Mouse (Mus musculus) adrenal gland, postnatal 4 days (tissue): Measurements from ENCODE around the gene Rbm4b. TPM values are rescaled to one million over a fixed set of nuclear protein-coding genes. Genes with fewer than 3 reads are reported as not detected.

ENCODE experiments used
- DNase-seq, 2 experiments: peaks; one replicate each; pipeline ENCODE4 v3.0.0; 2021 to 2022; ENCODE audit warnings: low spot score in 2 of 2, mixed read lengths in 2 of 2
- long read RNA-seq, 2 experiments: library from polyadenylated mRNA; stranded (forward); transcript quantifications; one replicate each; pipeline ENCODE4 v2.0.0; 2021
- total RNA-seq, 2 experiments: library from RNA; stranded (reverse); gene quantifications; 2 replicates each; pipeline ENCODE4 v1.2.3; 2021

Gene Rbm4b
- total RNA-seq, result 10 to 100 TPM; 15.7 to 15.9 TPM
- long read RNA-seq, experiment 1, full-length matches to known transcripts, result 14 of 18 reads
- long read RNA-seq, experiment 1, partial matches to known transcripts, result 1 of 18 reads
- long read RNA-seq, experiment 1, other reads (novel, unspliced or antisense), result 3 of 18 reads
- long read RNA-seq, experiment 2, full-length matches to known transcripts, result 22 of 29 reads
- long read RNA-seq, experiment 2, partial matches to known transcripts, result 3 of 29 reads
- long read RNA-seq, experiment 2, other reads (novel, unspliced or antisense), result 4 of 29 reads

DNA sequence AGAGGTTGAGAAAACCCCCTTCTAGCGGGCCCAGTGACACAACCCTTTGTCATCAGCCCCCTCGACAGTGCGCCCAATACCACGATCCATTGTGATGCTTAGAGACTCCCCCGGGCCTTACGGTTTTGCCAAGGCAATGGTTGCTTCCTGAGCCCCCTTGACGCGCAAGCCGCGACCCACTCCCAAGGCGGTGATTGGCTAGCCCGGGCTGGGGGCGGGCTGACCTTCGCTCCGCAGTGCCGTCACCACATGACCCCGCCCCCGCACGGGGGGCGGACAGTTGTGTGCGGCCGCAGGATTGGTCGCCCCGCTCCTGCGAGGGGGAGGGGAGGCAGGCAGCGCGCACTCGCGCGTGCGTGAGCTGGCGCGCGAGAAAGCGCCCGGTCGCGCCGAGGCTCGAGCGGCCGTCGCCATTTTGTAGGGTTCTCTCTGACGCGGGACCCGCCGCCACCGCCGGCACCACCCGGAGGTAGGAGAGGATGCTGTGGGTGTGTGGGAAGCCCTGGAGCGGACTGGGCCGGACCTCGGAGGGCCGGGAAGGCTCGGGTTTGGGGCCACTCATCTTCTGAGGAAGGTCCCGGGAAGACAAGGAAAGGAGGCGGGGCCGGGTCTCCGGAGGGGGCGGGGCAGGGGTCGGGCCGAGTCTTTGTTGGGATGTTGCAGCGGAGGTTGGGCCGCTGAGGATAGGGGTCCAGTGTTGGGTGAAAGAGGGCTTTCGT is at the start of gene Rbm4b:
TSS of gene Rbm4b (plus strand) at position 305 of the 719 bp plus-strand sequence.
- peak; percentile 93 to 96 for DNase-seq

DNA sequence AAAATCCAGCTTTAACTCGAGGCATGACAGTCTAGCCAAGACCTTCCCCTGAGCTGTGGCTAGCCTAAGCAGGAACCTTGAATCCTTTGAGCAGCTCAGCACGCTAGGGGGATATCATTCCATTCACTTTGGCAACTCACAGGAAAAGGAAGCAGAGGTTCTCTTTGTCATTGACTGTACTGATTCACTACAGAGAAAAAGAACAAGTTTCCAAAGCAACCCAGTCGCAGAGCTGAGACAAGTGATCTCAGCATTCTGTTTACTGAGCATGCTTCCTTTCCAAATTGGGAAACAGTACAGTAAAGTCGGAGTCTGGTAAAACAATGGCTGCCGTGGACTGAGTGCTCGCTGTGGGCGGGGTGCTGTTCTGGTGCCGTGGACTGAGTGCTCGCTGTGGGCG is 47.5 kb upstream of the Rbm4b start:
- DNase-seq, result no peak

DNA sequence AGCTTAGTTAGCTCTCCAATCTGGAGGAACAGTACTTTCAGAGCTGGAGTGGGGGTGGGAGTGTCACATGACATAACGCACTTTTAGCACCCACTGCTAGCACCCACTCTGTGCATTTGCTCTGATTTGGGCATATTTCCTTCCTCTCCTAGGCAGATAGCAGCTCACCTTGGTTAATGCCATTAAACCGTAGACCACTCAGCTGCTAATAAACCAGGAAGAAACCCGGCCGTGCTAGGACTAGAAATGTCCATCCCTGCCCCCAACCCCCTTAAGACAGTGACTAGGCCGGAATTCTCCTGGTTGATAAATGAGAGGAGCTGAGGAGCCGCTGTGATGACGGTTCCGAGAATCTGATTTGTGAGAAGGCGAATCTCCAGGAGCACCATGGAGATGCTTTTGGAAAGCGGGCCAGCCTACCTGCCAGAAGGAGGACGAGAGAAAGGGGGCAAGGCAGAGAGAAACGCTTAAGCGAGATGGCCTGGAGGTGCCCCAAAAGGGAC is 45.1 kb upstream of the Rbm4b start, which contains the start of gene Sptbn2:
TSS of gene Sptbn2 (plus strand) at position 70 of the 503 bp plus-strand sequence.
- DNase-seq, result no peak

DNA sequence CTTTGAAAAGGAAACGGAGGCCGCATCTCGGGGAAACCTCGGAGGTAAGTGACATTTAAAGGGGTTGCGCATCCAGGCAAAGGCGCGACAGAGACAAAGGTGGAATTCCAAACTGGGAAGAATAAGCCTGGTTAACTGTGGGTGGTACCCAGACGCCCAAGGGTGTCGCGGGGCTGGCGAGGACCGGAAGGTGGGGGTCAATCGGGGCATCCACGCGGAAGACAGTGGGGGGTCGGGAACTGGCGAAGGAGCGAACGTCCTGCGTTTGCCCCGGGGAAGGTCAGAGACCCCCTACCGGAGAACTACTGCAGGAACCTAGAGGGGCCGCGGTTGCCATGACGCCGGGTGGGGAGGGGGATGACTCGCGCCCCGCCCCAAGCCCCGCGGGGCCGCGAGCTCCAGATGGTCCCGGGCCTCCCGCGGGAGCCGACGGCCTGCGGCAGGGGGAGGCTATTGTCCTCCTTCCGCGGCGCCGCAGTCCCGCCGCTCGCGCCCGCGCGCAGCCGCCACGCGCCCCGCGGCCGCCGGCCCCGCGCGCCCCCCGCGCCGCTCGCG is 44.6 kb upstream of the Rbm4b start:
- no peak for DNase-seq

DNA sequence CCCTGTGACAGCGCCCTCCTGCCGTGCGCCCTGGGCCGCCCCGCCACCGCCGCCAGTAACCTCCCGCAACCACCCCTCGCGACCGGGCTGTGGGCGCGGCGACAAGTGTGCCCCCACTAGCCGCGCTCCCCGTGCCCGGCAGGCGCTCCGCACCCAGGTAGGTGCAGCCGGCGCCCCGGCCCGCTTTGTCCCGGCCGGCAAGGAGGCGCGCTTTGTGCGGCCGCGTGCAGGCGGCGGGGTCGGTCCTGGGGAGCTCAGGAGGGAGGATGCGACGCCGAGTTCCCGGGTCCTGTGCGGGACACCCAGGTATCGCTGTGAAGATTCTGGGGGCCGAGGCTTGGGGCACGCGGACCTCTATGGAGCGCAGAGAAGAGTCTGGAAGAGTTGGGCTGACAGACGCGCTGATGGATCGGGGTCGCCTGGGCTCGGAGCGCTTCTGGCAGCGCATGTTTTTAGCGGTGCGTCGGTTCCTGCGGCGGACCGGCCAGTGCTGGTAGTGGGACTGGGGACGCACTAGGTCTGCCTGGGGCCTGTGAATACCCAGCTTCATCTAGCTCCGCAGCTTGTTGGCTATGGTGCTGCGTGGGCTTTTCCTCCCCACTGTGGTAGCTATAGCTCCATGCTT is 44.0 kb upstream of the Rbm4b start:
- no peak for DNase-seq

DNA sequence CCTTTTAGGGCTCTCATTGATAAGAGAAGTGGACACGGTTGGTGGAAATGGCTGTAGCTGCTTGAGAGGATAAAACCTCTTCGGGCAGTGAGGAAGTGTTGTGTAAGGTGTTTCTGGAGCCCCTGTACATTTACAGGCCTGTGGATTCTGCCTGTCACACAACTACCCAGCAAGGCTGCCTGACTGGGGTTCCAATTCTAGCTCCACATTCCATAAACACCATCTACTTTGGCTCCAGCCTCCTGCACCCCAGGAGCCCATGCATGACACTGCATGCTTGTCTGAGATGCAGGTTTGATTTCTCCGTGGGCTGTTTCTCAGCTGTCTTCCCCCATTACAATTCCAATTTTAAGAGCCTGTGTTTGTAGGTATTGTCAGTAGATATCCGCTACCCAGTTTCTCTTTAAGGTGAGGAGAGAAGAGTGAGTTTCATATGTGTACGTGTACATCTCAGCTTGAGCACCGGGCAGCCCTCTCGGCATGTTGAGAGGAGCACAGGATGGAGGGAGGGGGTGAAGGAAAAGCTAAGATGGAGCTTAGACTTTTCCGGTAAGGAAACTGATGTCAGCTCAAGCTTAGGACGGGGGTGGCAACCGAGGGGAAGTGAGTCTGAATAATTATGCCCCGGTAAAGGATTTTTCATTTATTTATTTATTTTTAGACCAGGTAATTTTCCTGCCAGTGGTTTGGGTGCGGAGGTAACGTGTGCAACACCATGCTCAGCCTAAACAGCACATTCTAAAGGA is 43.3 kb upstream of the Rbm4b start:
- no peak for DNase-seq

DNA sequence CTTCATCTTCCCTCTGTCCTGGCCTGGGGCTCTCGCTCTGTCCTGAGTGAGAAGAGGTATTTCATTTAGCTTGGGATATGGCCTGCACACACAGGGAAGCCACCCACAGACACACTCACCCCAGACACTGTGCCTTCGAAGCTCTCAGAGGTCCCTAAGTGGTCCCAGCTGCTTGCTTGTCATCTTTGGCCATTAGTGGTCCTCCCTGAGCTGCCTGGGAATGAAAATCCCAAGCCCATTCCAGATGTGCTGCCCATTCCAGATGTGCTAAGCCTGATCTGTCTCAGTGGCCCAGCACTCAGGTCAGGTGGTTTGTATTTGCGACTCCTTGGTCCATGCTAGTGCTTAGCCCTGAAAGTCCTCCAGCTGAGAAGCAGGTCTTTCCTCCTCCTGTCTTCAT is 42.4 kb upstream of the Rbm4b start:
- DNase-seq, result no peak

DNA sequence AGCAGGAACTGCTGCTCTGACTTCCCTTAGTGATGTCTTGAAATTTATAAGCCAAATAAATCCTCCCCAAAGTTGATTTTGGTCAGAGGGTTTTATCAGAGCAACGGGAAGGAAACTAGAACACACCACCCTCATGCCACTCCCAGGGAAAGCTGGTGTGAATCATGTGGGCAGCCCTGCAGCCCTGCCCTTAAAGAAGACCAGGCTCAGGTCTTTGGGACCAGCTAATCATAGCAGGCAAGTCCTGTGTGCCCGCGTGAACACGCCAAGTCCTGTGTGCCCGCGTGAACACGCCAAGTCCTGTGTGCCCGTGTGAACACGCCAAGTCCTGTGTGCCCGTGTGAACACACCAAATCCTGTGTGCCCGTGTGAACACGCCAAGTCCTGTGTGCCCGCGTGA is 39.5 kb upstream of the Rbm4b start:
- DNase-seq, result no peak

DNA sequence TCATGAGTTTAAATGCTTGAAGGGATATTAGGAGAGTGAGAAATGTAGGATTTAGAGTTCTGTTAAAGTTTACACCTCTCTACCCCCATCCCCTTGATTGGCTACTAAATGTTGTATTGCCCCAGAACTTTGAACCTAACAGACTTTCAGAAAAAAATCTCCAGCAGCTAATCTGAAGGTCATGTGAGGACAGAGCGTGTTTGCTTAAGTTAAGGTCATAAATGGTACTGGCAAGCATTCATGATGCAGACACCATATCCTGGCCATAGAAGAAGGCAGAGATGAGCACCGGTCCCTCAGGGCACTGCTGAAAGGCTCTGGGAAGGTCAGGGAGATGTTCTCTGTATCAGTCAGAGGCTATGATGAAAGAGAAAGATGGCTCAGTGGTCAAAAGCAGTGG is 39.0 kb upstream of the Rbm4b start:
- no peak for DNase-seq

DNA sequence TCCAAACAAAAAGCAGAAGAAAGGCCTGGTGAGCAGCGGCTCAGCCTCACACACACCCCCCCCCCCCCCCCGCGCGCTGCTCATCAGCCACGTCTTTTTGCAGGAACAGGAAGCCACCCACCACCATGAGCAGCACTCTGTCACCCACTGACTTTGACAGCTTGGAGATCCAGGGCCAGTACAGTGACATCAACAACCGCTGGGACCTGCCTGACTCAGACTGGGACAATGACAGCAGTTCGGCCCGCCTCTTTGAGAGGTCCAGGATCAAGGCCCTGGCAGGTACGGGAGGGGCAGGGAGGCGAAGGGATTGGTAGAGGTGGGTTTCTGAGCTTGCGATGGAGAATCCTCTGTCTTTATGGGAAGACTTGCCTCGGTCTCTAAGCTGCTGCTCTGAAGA is 37.6 kb upstream of the Rbm4b start:
- no peak for DNase-seq

DNA sequence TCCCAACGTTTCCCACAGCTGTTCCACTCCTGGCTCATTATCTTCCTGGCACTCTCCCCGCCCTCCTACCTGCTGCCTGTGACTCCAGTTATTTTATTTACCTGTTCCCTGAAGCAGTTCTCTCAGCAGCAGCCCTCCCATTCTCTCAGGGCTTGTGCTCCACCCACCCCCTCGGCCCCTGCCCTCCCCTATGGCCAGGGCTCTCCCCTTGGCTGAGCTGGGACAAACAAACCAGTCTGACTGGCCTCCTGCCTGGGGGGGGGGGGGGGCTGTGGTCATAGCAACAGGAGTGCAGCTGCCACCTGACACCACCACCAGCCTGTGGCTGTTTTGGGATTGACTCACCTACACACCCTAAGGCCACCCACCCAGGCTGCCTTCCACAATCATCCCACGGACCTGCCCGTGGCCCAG is 36.9 kb upstream of the Rbm4b start:
- DNase-seq, result no peak

DNA sequence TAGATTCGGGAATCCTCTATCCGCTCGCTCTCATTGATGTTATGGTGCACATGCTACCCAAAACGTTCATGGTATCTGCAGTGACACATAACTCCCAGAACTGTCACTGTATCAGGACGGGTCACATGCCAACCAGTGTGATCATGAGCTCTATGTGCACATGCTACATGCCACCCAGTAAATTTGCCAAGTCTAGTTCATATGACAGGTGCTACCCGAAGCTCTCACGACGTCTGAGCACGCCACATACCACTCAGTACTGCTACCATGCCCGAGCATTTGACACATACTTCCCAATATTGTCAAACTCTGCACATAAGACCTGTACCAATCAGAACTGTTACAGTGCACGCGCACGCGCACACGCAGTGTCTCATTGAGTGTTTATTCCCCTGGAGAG is 36.2 kb upstream of the Rbm4b start:
- no peak for DNase-seq

DNA sequence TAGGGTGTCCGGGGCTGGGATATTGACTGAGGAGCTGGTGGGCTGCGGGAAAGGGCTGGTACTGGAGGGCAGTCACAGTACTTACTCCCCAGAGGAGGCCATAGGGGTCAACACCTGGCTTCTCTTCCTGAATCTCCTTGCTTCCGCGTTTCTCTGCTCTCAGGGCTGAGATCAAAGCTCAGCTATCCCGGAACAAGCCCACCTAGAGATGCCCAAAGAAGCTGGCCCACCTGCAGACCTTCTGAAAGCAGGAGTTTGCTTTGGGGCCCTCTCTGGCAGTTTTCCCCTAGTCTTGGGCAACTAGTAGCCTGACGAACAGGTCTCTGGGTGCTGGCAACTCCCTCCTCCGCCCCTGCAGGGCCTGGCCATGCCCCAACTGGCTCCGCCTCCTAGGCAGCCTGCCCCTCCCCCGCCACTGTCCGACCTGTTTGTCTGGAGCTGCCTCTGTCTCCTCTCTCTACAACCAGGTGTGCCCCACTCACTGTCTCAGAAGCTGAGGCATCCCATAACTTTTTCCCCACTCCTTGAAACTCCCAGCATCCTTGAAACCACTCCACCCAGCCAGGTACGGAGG is 35.5 kb upstream of the Rbm4b start:
- no peak for DNase-seq

DNA sequence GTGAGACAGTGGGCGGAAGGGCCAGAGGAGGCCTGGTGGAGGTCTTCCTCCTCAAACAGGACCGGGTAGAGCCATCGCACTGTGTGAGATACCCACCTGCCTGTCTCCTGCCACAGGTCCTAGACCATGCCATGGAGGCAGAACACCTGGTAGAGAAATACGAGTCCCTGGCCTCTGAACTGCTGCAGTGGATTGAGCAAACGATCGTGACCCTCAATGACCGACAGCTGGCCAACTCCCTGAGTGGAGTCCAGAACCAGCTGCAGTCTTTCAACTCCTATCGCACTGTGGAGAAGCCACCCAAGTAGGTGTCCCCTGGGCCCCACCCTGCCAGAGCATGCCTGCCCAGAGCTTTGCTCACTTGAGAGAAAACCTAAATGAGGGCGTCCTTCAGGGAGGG is 27.1 kb upstream of the Rbm4b start:
- no peak for DNase-seq

DNA sequence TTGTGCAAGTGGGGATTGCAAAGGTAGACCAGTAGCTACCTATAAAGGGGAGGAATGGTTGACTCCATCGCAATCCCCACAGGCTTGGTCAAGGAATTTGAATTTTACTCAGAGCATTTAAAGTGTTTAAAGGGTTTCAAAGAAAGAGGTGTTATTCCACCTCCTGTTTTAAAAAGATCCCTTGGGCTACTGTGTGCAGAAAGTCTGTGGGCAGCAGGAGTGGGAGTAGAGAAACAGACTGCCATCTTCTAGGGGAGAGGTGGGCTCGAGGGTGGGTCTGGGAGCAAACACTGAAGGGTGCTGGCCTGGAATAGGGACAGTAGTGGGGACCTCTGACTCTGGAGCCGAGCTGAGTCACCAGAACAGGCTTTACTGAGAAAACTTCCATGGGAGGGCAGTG is 23.2 kb upstream of the Rbm4b start:
- DNase-seq, result no peak

DNA sequence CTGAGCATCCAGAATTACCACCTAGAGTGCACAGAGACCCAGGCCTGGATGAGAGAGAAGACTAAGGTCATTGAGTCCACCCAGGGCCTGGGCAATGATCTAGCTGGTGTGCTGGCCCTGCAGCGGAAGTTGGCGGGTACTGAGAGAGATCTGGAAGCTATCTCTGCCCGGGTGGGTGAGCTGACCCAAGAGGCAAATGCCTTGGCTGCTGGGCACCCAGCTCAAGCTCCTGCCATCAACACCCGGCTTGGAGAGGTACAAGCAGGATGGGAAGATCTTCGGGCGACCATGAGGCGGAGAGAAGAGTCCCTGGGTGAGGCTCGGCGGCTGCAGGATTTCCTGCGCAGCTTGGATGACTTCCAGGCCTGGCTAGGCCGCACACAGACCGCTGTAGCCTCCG is 18.4 kb upstream of the Rbm4b start:
- no peak for DNase-seq

DNA sequence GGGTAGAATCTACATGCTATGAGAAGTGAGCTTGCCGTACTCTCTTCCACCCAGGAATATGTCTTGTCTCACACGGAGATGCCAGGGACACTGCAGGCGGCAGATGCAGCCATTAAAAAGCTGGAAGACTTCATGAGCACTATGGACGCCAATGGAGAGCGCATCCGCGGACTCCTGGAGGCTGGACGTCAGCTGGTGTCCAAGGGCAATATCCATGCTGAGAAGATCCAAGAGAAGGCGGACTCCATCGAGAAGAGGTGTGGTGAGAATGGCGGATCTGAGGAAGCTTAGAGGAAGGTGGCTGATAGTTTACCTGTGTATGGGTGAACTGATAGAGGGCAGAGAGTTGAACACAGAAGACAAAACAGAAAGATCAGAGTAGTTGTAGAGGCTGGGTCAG is 17.2 kb upstream of the Rbm4b start:
- DNase-seq, result no peak

DNA sequence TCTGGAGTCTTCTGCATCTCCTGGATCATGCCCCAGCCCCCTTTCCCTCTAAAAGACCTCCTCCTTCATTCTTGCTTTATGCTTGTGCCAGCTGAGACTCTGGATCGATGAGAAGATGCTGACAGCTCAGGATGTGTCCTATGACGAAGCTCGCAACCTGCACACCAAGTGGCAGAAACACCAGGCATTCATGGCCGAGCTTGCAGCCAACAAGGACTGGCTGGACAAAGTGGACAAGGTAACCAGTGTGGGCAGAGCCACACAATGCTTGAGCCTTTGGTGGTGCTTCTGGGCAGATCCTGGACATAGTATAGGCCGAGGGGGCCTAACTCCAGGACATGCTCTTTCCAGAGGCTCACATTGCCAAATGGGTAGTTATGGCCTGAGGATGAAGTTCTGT is 16.5 kb upstream of the Rbm4b start:
- DNase-seq, result no peak

DNA sequence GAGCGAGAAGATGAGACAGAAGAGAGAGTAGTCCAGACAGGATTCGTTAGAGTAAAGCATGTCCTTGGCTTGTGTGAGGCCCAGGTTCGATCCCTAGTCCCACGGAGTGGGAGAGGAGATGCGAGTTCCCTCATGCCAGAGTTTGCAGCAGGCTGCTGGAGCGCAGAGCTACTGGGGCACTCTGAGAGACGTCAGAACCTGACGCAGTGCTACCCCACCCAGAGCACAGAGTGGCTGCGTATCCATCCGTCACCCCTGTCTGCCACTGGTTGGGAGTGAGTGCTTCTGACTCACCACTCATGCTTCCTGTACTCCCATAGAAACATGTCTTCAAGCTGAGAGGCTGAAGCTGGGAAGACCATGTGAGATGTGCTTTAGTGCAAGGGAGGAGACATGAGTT is 14.8 kb upstream of the Rbm4b start:
- DNase-seq, result no peak

DNA sequence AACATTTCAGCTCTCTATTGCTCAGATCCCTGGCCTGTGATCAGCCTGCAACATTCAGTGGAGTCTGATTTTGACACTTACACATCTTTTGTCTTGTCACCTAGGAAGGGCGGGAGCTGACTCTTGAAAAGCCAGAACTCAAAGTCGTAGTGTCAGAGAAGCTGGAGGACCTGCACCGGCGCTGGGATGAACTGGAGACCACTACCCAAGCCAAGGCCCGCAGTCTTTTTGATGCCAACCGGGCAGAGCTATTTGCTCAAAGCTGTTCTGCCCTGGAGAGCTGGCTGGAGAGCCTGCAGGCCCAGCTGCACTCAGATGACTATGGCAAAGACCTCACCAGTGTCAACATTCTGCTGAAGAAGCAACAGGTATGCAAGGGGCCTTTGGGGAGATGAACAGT is 14.1 kb upstream of the Rbm4b start:
- no peak for DNase-seq

DNA sequence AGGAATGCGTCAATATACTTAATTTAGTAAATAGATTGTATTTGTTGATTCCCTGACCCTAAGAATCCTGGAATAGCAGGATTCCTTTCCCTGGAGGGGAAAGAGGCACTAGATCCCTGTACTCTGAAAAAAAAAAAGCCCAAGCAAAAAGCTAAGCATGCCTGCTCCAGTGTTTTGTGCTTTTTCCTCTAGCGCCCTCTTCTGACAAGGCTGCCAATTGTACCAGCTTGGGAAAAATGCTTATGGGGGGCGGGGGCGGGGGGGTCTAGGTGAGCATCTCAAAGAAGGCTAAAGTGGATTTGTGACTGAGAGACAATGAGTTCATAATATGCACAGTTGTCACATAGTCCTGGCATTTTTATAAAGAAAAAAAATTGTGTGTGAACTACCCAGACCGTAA is 12.8 kb upstream of the Rbm4b start:
- no peak for DNase-seq
